Mouse (Mus musculus): Measurements from ENCODE around the gene Hoxd10.
A peak's percentile ranks its signal among the peaks of the same experiment; 100 is the strongest.

DNA sequence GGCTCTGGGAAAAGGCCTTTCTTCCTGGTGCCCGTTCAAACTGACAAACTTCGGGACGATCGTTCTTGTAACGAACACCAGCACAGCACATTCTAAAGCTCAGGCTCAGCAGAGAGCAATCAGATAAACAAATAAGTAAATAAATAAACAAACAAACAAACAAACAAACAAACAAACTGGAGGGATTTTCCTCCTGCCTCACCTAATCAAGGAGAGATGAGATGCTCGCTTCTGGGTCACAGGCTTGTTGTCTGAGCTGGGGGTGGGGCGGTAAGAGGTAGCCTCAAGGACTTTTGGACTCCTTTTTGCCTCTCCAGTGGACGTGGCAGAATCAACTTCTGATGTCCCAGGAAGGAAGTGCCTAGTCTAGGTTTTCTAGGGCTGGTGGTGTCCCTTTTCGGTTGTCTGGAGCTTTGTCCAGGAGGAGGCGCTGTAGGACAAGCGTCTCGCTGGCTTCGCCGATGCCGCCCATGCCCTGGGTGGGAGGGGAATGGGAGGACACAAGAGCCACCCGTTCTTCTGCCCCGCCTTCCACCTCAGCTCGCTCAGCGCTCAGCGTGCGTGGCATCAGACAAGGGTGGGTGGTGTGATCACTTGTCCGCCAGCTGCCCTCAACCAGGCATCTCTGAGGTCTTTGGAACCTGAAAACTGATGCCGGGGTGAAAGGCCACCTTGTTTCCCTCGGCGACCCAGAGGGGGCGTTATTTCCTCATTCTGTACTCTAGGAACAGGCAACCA, 23.9 kb downstream of the Hoxd10 start:
- peak; percentile 84 for TF ChIP-seq CTCF (IDR thresholded peaks at IDR 0.05; ENCODE audit: low read depth)
- TF ChIP-seq EP300 (IDR thresholded peaks at IDR 0.05; ENCODE audit: low read depth), result no peak

Data from liver, embryonic 14.5 days (tissue).